Mouse (Mus musculus) hematopoietic stem cell, adult 5-6 weeks (primary cell): ENCODE results near the gene Tmem131. TPM values are rescaled to one million over a fixed set of nuclear protein-coding genes. Genes with fewer than 3 reads are reported as not detected.

Experiments
- ATAC-seq, 2 experiments: fragments of 125-278 bp in 1 of 2; replicated peaks in 1 of 2; 2 replicates each; pipeline ENCODE4 v1.8.0; 2016 to 2017; ENCODE audit warnings: inconsistent platforms in 2 of 2, mild to moderate bottlenecking in 2 of 2, moderate number of reproducible peaks in 2 of 2, low read depth in 1 of 2, moderate TSS enrichment in 1 of 2; ENCODE audit not compliant: low FRiP score in 2 of 2, poor library complexity in 2 of 2, severe bottlenecking in 2 of 2, insufficient read depth in 1 of 2, low TSS enrichment in 1 of 2
- total RNA-seq: library from RNA; stranded (forward); fragments of 172-1452, 232-1000 nt; gene quantifications from 2 replicates; pipeline ENCODE4 v1.2.3, GENCODE M21; 2017

The Tmem131 gene
- total RNA-seq, 1 experiment from 2014 or later, result 19.0 TPM

GRCm38 (mm10) chr1:36947448-36947847, 4.0 kb upstream of the Tmem131 start:
- 0 out of 4 replicates have a peak, but pooled peaks of 1 of the 2 experiments have one; percentile 36 for ATAC-seq

GRCm38 (mm10) chr1:36940381-36940762, 3.1 kb downstream of the Tmem131 start:
- ATAC-seq, result no peak; a peak in 1 of 4 replicates

- ATAC-seq, result peak; percentile 88 to 91
Observed at GRCm38 (mm10) chr1:36939506-36940380, 3.7 kb downstream of the Tmem131 start.

GRCm38 (mm10) chr1:36938801-36939286, 4.6 kb downstream of the Tmem131 start:
- ATAC-seq, result no peak

GRCm38 (mm10) chr1:36938348-36938747, 5.1 kb downstream of the Tmem131 start:
- no peak for ATAC-seq

- ATAC-seq, result no peak
Observed at GRCm38 (mm10) chr1:36937648-36938047, 5.8 kb downstream of the Tmem131 start.

- no peak for ATAC-seq
Observed at GRCm38 (mm10) chr1:36937015-36937414, 6.5 kb downstream of the Tmem131 start.

GRCm38 (mm10) chr1:36936567-36936966, 6.9 kb downstream of the Tmem131 start:
- no peak for ATAC-seq

- ATAC-seq, result no peak
Observed at GRCm38 (mm10) chr1:36934778-36935177, 8.7 kb downstream of the Tmem131 start.

GRCm38 (mm10) chr1:36933965-36934585, 9.4 kb downstream of the Tmem131 start:
- ATAC-seq, result peak in 1 of 2 experiments; percentile 12; a peak in 1 of 4 replicates

- ATAC-seq, result no peak
Observed at GRCm38 (mm10) chr1:36932231-36932630, 11.2 kb downstream of the Tmem131 start.

GRCm38 (mm10) chr1:36930911-36931310, 12.6 kb downstream of the Tmem131 start:
- ATAC-seq, result no peak

- no peak for ATAC-seq
Observed at GRCm38 (mm10) chr1:36929996-36930395, 13.5 kb downstream of the Tmem131 start.

GRCm38 (mm10) chr1:36928357-36929330, 14.8 kb downstream of the Tmem131 start:
- ATAC-seq, result no peak

- ATAC-seq, result peak in 1 of 2 experiments; percentile 54; a peak in 1 of 4 replicates
Observed at GRCm38 (mm10) chr1:36927569-36927968, 15.9 kb downstream of the Tmem131 start.

GRCm38 (mm10) chr1:36926738-36927137, 16.7 kb downstream of the Tmem131 start:
- ATAC-seq, result no peak

GRCm38 (mm10) chr1:36926246-36926645, 17.2 kb downstream of the Tmem131 start:
- no peak for ATAC-seq
